Mouse (Mus musculus): ENCODE data around the gene Itih5. TPM values are rescaled to one million over a fixed set of nuclear protein-coding genes. Genes with fewer than 3 reads are reported as not detected.

The Itih5 gene
- polyA plus RNA-seq, 1 experiment from 2014 or later, result 3.7 TPM

GRCm38 (mm10) chr2:10137320-10137719 lies 16.1 kb upstream of the Itih5 start:
- H3K27ac ChIP-seq (replicated peaks), result no peak overlapping the region
- H3K27me3 ChIP-seq (replicated peaks; ENCODE audit: low read depth, poor library complexity, severe bottlenecking), result no peaks in the 10 kb centered on the region
- 81% methylated on average over 2 of the region's 2 CpGs for WGBS
- H3K4me1 ChIP-seq, result peaks cover under 1% of the 10 kb centered on the region; the same call in 1 of the 2 replicates
- DNase-seq (ENCODE audit: low spot score), result no peak
- H3K9me3 ChIP-seq, result no peaks in the 10 kb centered on the region
- no peak overlapping the region for H3K4me3 ChIP-seq
- H3K36me3 ChIP-seq (replicated peaks), result no peaks in the 10 kb centered on the region

- no peaks in the 10 kb centered on the region for H3K9me3 ChIP-seq
- no peaks in the 10 kb centered on the region for H3K27me3 ChIP-seq (replicated peaks; ENCODE audit: low read depth, poor library complexity, severe bottlenecking)
- no peaks in the 10 kb centered on the region for H3K36me3 ChIP-seq (replicated peaks)
- peaks cover 3% of the 10 kb centered on the region; the same call in 1 of the 2 replicates for H3K4me1 ChIP-seq
- 82% methylated on average over 5 of the region's 5 CpGs for WGBS
- H3K4me3 ChIP-seq, result no peak overlapping the region
- H3K27ac ChIP-seq (replicated peaks), result no peak overlapping the region
- DNase-seq (ENCODE audit: low spot score), result no peak
Observed at GRCm38 (mm10) chr2:10140456-10140855, 12.9 kb upstream of the Itih5 start.

- Histone ChIP-seq H3K4me3 (no peak overlapping the region), H3K9me3 (no peaks in the 10 kb centered on the region), H3K27ac (replicated peaks) (no peak overlapping the region), H3K4me1 (peaks cover 3% of the 10 kb centered on the region; the same call in 1 of the 2 replicates), H3K36me3 (replicated peaks) (no peaks in the 10 kb centered on the region), H3K27me3 (replicated peaks; ENCODE audit: low read depth, poor library complexity, severe bottlenecking) (no peaks in the 10 kb centered on the region)
- DNase-seq (ENCODE audit: low spot score), result peak; percentile 66
- WGBS, result 39% methylated on average over 8 of the region's 8 CpGs
Observed at GRCm38 (mm10) chr2:10142472-10143454, 10.6 kb upstream of the Itih5 start.

- WGBS, result 62% methylated on average over 6 of the region's 6 CpGs
- Histone ChIP-seq H3K4me3 (no peak overlapping the region), H3K9me3 (no peaks in the 10 kb centered on the region), H3K27me3 (replicated peaks; ENCODE audit: low read depth, poor library complexity, severe bottlenecking) (no peaks in the 10 kb centered on the region), H3K4me1 (peaks cover 3% of the 10 kb centered on the region; the same call in 1 of the 2 replicates), H3K27ac (replicated peaks) (no peak overlapping the region), H3K36me3 (replicated peaks) (no peaks in the 10 kb centered on the region)
- no peak for DNase-seq (ENCODE audit: low spot score)
Observed at GRCm38 (mm10) chr2:10145514-10145913, 7.9 kb upstream of the Itih5 start.

DNA sequence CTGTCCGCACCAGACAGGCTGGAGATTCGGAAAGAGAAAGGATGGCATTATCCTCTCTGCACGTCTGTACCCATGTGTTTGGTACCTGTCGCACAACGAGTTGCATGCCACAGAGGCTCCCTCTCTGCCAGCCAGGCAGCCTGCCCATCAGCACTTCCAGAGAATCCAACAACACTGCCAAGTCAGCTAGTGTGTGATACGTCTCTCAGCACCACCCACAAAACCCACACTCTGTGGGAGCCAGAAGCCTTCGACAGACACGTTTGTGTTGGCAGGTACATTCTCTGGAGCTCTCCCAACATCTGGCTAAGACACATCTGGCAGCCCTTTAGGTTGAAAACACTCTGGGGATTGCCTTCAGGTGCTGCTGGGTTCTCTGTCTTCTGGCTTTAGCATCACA lies 6.2 kb upstream of the Itih5 start:
- WGBS, result 80% methylated on average over 8 of the region's 8 CpGs
- Histone ChIP-seq H3K4me3 (no peak overlapping the region), H3K4me1 (peaks cover 3% of the 10 kb centered on the region; the same call in 1 of the 2 replicates), H3K9me3 (no peaks in the 10 kb centered on the region), H3K27ac (replicated peaks) (no peak overlapping the region), H3K27me3 (replicated peaks; ENCODE audit: low read depth, poor library complexity, severe bottlenecking) (no peaks in the 10 kb centered on the region), H3K36me3 (replicated peaks) (no peaks in the 10 kb centered on the region)
- no peak for DNase-seq (ENCODE audit: low spot score)

DNA sequence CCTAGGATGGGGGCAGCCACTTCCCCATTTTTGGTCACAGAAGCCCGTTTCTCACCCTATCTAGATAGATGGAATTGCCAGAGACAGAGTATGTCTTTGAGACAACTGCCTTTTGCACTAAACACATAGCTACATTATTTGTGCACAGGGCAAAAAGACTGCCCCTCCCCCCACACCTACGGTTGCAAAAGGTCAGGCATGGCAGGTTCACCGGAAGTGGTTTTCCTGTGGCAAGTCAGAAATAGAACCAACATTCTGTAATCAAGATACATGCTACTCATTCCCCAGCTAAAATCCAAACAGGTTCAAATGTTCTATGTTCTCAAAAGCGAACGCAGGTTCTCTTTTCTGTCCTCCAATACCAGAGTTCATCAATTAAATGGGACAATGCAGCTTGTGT lies 781 bp upstream of the Itih5 start:
- Histone ChIP-seq H3K4me1 (peaks cover 18% of the 10 kb centered on the region), H3K27me3 (replicated peaks; ENCODE audit: low read depth, poor library complexity, severe bottlenecking) (no peaks in the 10 kb centered on the region; the same call in 1 of the 2 replicates), H3K36me3 (replicated peaks) (no peaks in the 10 kb centered on the region), H3K4me3 (no peak overlapping the region), H3K27ac (replicated peaks) (no peak overlapping the region), H3K9me3 (no peaks in the 10 kb centered on the region)
- WGBS, result 78% methylated on average over 5 of the region's 5 CpGs
- no peak for DNase-seq (ENCODE audit: low spot score)

- 82% methylated on average over 10 of the region's 10 CpGs for WGBS
Observed at GRCm38 (mm10) chr2:10157184-10157583, 3.8 kb downstream of the Itih5 start.

GRCm38 (mm10) chr2:10162011-10162410 lies 8.6 kb downstream of the Itih5 start:
- Histone ChIP-seq H3K4me3 (no peak overlapping the region), H3K27ac (replicated peaks) (no peak overlapping the region), H3K9me3 (no peaks in the 10 kb centered on the region), H3K36me3 (replicated peaks) (no peaks in the 10 kb centered on the region), H3K27me3 (replicated peaks; ENCODE audit: low read depth, poor library complexity, severe bottlenecking) (no peaks in the 10 kb centered on the region), H3K4me1 (peaks cover 8% of the 10 kb centered on the region)
- DNase-seq (ENCODE audit: low spot score), result no peak
- 90% methylated on average over 4 of the region's 4 CpGs for WGBS

More at GRCm38 (mm10) chr2:10157184-10157583, 3.8 kb downstream of the Itih5 start:
- H3K4me1 ChIP-seq, result peaks cover 18% of the 10 kb centered on the region
- no peaks in the 10 kb centered on the region for H3K9me3 ChIP-seq
- no peak overlapping the region for H3K27ac ChIP-seq (replicated peaks)
- no peaks in the 10 kb centered on the region; the same call in 1 of the 2 replicates for H3K27me3 ChIP-seq (replicated peaks; ENCODE audit: low read depth, poor library complexity, severe bottlenecking)
- no peak overlapping the region for H3K4me3 ChIP-seq
- no peak for DNase-seq (ENCODE audit: low spot score)
- no peaks in the 10 kb centered on the region for H3K36me3 ChIP-seq (replicated peaks)

- Histone ChIP-seq H3K9me3 (no peaks in the 10 kb centered on the region), H3K36me3 (replicated peaks) (no peaks in the 10 kb centered on the region), H3K4me1 (peaks cover 19% of the 10 kb centered on the region), H3K27me3 (replicated peaks; ENCODE audit: low read depth, poor library complexity, severe bottlenecking) (no peaks in the 10 kb centered on the region), H3K27ac (replicated peaks) (no peak overlapping the region), H3K4me3 (no peak overlapping the region)
- WGBS, result 46% methylated on average over 6 of the region's 6 CpGs
- peak; percentile 59 for DNase-seq (ENCODE audit: low spot score)
Observed at GRCm38 (mm10) chr2:10166635-10167034, 13.3 kb downstream of the Itih5 start.

GRCm38 (mm10) chr2:10167283-10167682 lies 13.9 kb downstream of the Itih5 start:
- Histone ChIP-seq H3K9me3 (no peaks in the 10 kb centered on the region), H3K36me3 (replicated peaks) (no peaks in the 10 kb centered on the region), H3K27me3 (replicated peaks; ENCODE audit: low read depth, poor library complexity, severe bottlenecking) (no peaks in the 10 kb centered on the region), H3K4me1 (peaks cover 19% of the 10 kb centered on the region), H3K4me3 (no peak overlapping the region), H3K27ac (replicated peaks) (no peak overlapping the region)
- DNase-seq (ENCODE audit: low spot score), result no peak
- WGBS, result 89% methylated on average over 11 of the region's 11 CpGs

GRCm38 (mm10) chr2:10168016-10168415 lies 14.6 kb downstream of the Itih5 start:
- no peak overlapping the region for H3K27ac ChIP-seq (replicated peaks)
- H3K36me3 ChIP-seq (replicated peaks), result no peaks in the 10 kb centered on the region
- no peaks in the 10 kb centered on the region for H3K27me3 ChIP-seq (replicated peaks; ENCODE audit: low read depth, poor library complexity, severe bottlenecking)
- H3K4me1 ChIP-seq, result peaks cover 19% of the 10 kb centered on the region
- no peaks in the 10 kb centered on the region for H3K9me3 ChIP-seq
- 57% methylated on average over 8 of the region's 8 CpGs for WGBS
- no peak overlapping the region for H3K4me3 ChIP-seq
- DNase-seq (ENCODE audit: low spot score), result no peak

GRCm38 (mm10) chr2:10169991-10170390 lies 16.6 kb downstream of the Itih5 start:
- Histone ChIP-seq H3K36me3 (replicated peaks) (no peaks in the 10 kb centered on the region), H3K4me3 (no peak overlapping the region), H3K4me1 (peaks cover 19% of the 10 kb centered on the region), H3K9me3 (no peaks in the 10 kb centered on the region), H3K27ac (replicated peaks) (no peak overlapping the region), H3K27me3 (replicated peaks; ENCODE audit: low read depth, poor library complexity, severe bottlenecking) (no peaks in the 10 kb centered on the region)
- DNase-seq (ENCODE audit: low spot score), result no peak
- WGBS, result 91% methylated on average over 16 of the region's 16 CpGs

- H3K36me3 ChIP-seq (replicated peaks), result no peaks in the 10 kb centered on the region
- H3K9me3 ChIP-seq, result no peaks in the 10 kb centered on the region
- no peaks in the 10 kb centered on the region for H3K27me3 ChIP-seq (replicated peaks; ENCODE audit: low read depth, poor library complexity, severe bottlenecking)
- WGBS, result 52% methylated on average over 3 of the region's 3 CpGs
- DNase-seq (ENCODE audit: low spot score), result no peak
- H3K27ac ChIP-seq (replicated peaks), result no peak overlapping the region
- no peaks in the 10 kb centered on the region for H3K4me1 ChIP-seq
- H3K4me3 ChIP-seq, result no peak overlapping the region
Observed at GRCm38 (mm10) chr2:10193553-10193952, 40.2 kb downstream of the Itih5 start.

All from embryonic facial prominence, embryonic 10.5 days (tissue).